Mouse (Mus musculus): ENCODE measurements around the gene Car8. TPM values are rescaled to one million over a fixed set of nuclear protein-coding genes. Genes with fewer than 3 reads are reported as not detected.
A peak's percentile ranks its signal among the peaks of the same experiment; 100 is the strongest.

The Car8 gene
- 2.4 and 2.9 TPM in 2 replicates for polyA plus RNA-seq (2016; fragmentation: Nextera tagmentation; extraction: Ambion mirVana)

DNA sequence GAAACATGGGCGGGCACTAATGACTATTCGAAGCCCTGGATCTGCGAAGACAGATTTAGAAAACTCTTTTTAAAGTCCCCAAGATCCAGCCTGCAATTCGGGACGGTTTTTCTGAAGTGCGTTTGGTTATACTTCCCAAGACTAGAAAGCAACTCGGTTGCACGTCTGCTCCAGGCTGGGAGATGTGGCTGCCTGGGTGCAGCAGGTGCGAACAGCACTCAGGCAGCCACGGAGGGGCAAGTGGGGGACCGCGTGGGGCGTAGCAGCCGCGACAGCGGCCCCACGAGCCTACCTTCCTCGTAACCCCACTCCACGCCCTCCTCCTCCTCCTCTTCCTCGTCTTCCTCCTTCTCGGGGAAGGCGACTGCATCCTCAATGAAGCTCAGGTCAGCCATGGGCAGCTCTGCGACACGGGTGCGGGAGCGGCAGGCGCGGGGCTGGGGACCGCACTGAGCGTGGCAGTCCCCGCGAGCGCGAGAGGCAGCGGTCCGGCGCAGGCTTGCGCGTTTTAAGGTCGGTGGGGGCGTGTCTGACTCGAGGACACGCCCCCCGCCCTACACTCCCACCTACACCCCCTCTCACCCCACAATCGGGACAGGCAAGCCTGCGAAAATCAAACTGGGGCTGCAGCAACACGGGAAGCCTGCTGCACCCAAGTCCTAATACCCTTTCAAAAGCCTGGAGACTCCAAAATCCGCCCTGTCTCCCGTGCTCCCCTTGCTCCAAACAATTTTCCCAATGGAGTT is at the start of gene Car8:
Car8 (minus strand) TSS at position 482 of the 746 bp plus-strand sequence.
- peak within 1 kb of the TSS; percentile 74 for H3K27ac ChIP-seq (replicated peaks)
- H3K27me3 ChIP-seq (replicated peaks; ENCODE audit: low read depth, poor library complexity, severe bottlenecking), result peaks cover 32% of the 10 kb centered on the region
- H3K4me1 ChIP-seq, result peaks cover 12% of the 10 kb centered on the region

DNA sequence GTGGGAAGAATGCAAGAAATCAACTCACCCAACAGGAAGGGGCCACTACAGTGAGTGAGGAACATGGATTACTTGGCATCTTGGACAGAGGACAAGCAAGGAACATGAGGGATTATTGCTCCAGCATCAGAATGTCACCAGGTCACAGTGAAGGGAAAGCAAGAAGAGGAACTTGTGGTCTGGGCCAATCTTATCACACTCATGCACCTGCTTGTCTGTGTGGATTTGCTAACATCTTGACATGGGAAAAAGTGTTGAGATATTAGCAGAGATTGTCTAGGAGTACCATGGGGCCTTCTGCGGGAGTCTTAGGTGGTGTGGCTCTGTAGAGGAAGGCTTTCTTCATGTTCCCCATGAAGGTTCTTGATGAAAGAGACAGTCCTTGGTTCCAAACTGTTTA is 46.1 kb upstream of the Car8 start:
- Histone ChIP-seq H3K36me3 (replicated peaks) (no peaks in the 10 kb centered on the region), H3K4me3 (no peak overlapping the region), H3K9me3 (no peaks in the 10 kb centered on the region), H3K27me3 (replicated peaks; ENCODE audit: low read depth, poor library complexity, severe bottlenecking) (no peaks in the 10 kb centered on the region), H3K4me1 (no peaks in the 10 kb centered on the region), H3K27ac (replicated peaks) (no peak overlapping the region)
- no peak for DNase-seq (ENCODE audit: low spot score)
- 89% methylated on average over 1 of the region's 1 CpGs for WGBS

More for the DNA sequence above, at the start of gene Car8:
- H3K9me3 ChIP-seq, result no peaks in the 10 kb centered on the region
- H3K36me3 ChIP-seq (replicated peaks), result no peaks in the 10 kb centered on the region
- DNase-seq (ENCODE audit: low spot score), result peak; percentile 73
- under 1% methylated on average over 49 of the region's 49 CpGs for WGBS
- peak within 1 kb of the TSS; percentile 84 for H3K4me3 ChIP-seq

DNA sequence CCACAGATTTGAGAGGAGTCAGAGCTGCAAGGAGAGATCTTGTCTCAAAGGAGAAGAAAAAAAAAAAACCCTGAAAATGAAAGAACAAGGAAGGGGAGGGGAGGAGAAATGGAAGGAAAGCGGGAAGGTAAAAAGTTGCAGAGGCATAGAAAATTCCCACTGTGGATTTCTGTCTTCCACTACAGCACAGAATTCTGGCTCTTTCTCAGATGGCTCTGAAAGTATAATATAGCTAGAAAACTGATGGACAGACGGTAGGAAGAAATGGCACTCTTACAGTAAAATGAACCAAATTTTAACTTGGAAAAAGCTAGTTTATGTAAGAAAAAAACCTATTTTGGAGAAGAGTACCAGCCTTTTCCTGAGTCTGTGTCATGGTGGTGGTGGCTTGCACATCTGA is 39.3 kb upstream of the Car8 start:
- no peak for DNase-seq (ENCODE audit: low spot score)
- Histone ChIP-seq H3K36me3 (replicated peaks) (no peaks in the 10 kb centered on the region), H3K27me3 (replicated peaks; ENCODE audit: low read depth, poor library complexity, severe bottlenecking) (no peaks in the 10 kb centered on the region), H3K9me3 (no peaks in the 10 kb centered on the region), H3K4me3 (no peak overlapping the region), H3K4me1 (no peaks in the 10 kb centered on the region), H3K27ac (replicated peaks) (no peak overlapping the region)
- 93% methylated on average over 2 of the region's 2 CpGs for WGBS

DNA sequence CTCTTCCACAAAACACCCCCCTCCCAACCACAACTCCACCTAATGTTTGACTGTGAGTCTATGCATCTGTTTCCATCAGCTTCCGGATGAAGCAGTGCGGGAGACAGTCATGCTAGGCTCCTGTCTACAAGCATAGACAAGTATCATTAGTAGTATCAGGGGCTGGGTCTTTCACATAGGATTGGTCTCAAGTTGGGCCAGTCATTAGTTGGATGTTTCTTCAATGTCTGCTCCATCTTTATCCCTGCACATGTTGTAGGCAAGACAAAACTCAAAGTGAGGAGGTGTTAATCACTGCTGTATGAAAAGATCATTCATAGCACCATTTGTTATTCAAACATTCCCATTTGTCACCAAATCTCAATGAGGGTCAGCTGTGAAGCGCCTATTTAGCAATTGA is 11.0 kb upstream of the Car8 start:
- no peak overlapping the region for H3K4me3 ChIP-seq
- no peaks in the 10 kb centered on the region for H3K9me3 ChIP-seq
- WGBS, result 89% methylated on average over 3 of the region's 3 CpGs
- DNase-seq (ENCODE audit: low spot score), result no peak
- H3K36me3 ChIP-seq (replicated peaks), result no peaks in the 10 kb centered on the region
- H3K27ac ChIP-seq (replicated peaks), result no peak overlapping the region
- H3K4me1 ChIP-seq, result no peaks in the 10 kb centered on the region
- no peaks in the 10 kb centered on the region for H3K27me3 ChIP-seq (replicated peaks; ENCODE audit: low read depth, poor library complexity, severe bottlenecking)

DNA sequence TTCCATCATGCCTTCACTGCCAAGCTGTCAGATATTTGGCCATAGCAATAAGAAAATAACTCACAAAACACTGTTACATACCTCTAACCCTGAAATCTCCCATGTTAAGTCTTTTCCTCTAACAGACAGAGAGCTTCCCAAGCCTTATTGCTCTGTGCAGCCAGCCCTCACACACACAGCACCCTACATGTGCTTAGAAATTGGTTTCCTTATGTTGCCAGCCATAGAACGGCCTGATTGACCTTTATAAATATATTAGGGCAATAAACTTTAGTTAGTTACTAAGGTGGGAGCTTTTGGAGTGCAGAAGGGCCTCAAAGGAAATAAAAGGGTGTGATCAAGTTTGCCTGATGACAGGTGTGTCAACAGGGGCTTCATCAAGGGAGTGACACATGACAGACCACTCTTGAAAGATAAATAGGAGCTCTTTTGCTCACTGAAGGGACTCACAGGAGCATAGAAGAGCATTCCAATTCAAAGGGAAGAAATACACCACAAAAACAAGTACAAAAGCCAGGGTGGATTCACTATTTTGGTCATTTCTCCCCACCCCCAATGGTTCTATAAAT is 6.7 kb upstream of the Car8 start:
- H3K9me3 ChIP-seq, result no peaks in the 10 kb centered on the region
- H3K36me3 ChIP-seq (replicated peaks), result no peaks in the 10 kb centered on the region
- 85% methylated on average over 1 of the region's 1 CpGs for WGBS
- no peaks in the 10 kb centered on the region for H3K4me1 ChIP-seq
- H3K27me3 ChIP-seq (replicated peaks; ENCODE audit: low read depth, poor library complexity, severe bottlenecking), result no peaks in the 10 kb centered on the region
- H3K4me3 ChIP-seq, result no peak overlapping the region
- no peak for DNase-seq (ENCODE audit: low spot score)
- no peak overlapping the region for H3K27ac ChIP-seq (replicated peaks)

DNA sequence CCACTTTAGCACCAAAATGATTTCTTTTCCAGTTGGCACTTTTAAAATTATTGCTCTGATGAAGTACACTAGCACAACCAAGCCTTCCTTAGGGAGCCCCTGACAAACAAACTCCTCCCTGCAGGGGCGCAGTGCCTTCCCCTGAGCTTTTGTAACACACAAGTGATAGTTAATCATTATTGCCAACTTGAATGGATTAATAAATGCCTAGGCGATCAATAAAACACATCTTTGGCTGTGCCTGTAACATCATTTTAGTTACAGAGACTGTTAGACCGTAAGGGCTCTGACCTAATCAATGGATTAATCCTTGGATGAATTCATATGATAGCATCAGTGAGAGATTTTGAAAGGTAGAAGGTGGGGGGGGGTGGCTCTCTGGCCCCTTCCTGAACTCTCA is 6.2 kb upstream of the Car8 start:
- H3K9me3 ChIP-seq, result no peaks in the 10 kb centered on the region
- WGBS, result 93% methylated on average over 3 of the region's 3 CpGs
- no peaks in the 10 kb centered on the region for H3K27me3 ChIP-seq (replicated peaks; ENCODE audit: low read depth, poor library complexity, severe bottlenecking)
- no peak overlapping the region for H3K4me3 ChIP-seq
- no peaks in the 10 kb centered on the region for H3K4me1 ChIP-seq
- no peak overlapping the region for H3K27ac ChIP-seq (replicated peaks)
- H3K36me3 ChIP-seq (replicated peaks), result no peaks in the 10 kb centered on the region
- no peak for DNase-seq (ENCODE audit: low spot score)

DNA sequence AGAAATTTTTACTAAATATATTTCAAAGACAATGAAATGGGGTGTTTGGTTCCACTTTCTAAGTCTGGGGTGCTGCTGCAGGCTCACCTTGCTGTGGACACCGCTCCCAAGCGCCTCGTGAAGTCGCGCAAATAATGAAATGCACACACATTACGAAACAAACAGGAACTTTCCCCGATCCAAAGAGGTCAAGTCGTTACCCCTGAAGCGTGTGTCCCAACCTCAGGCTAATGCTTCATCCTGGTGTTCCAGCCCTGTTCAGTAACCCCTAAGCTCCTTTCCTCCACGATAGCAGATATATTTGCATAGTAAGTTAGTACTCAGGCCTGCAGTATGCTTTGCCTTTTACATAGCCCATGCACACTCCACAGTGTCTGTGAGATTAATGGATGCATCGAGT is 858 bp upstream of the Car8 start:
- no peak overlapping the region for H3K4me3 ChIP-seq
- no peaks in the 10 kb centered on the region for H3K36me3 ChIP-seq (replicated peaks)
- 67% methylated on average over 11 of the region's 11 CpGs for WGBS
- peaks cover 12% of the 10 kb centered on the region for H3K4me1 ChIP-seq
- no peaks in the 10 kb centered on the region for H3K9me3 ChIP-seq
- H3K27me3 ChIP-seq (replicated peaks; ENCODE audit: low read depth, poor library complexity, severe bottlenecking), result peaks cover 32% of the 10 kb centered on the region
- DNase-seq (ENCODE audit: low spot score), result no peak
- no peak overlapping the region for H3K27ac ChIP-seq (replicated peaks)

DNA sequence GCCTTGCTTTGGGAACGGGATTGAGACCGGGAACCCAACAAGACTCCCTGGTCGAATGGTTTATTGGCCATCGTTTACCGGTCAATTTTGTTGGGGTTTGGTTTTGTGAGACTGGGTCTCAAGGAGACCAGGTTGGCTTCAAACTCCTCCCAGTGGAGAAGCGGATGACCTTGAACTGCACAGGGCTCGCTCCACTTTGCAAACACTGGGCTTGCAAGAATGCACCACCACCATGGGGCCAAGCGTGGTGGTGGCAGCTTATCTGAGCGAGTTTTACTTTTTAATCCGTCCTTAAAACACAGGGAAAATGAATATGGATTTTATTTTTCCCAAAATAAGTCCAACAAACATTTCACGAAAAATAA is 447 bp upstream of the Car8 start:
- WGBS, result 19% methylated on average over 11 of the region's 11 CpGs
- Histone ChIP-seq H3K4me3 (peak overlapping the region; percentile 84), H3K27me3 (replicated peaks; ENCODE audit: low read depth, poor library complexity, severe bottlenecking) (peaks cover 32% of the 10 kb centered on the region), H3K36me3 (replicated peaks) (no peaks in the 10 kb centered on the region), H3K4me1 (peaks cover 12% of the 10 kb centered on the region), H3K27ac (replicated peaks) (no peak overlapping the region), H3K9me3 (no peaks in the 10 kb centered on the region)
- DNase-seq (ENCODE audit: low spot score), result no peak

DNA sequence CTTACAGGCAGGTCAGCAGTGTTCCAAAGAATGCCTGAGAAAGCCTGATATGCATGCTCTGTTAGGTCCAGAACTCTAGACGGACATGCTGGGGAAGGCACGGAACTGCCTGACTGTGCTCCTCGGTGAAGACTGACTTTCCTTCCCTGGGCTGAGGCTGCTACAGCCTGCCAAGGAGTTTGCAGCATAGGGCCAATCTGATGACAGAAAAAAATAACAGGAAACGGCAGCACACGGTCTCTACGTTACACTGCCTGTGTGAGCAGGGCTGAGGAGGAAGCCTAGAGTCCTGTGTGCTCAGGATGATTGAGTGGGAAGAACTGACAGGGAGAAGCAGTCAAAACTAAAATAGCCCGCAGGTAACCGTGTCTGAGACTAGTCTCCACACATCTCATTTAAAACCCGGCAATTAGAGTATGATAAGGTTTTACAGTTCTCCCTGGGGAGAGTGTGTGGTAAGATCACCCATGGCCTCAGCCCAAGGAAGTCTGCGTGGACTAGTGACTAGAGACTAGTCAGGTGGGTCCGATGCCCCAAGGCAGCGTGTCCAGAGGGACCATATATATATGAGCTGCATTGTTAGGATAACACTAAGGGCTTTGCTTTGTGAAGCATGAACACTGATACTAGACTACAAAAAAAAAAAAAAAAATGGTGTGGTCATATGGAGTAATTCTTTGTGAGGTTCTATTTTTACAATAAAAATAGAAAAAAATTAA is 6.3 kb downstream of the Car8 start:
- 70% methylated on average over 12 of the region's 12 CpGs for WGBS
- H3K36me3 ChIP-seq (replicated peaks), result no peaks in the 10 kb centered on the region
- no peak for DNase-seq (ENCODE audit: low spot score)
- H3K4me3 ChIP-seq, result no peak overlapping the region
- H3K27ac ChIP-seq (replicated peaks), result no peak overlapping the region
- H3K4me1 ChIP-seq, result peaks cover 6% of the 10 kb centered on the region
- H3K9me3 ChIP-seq, result no peaks in the 10 kb centered on the region
- H3K27me3 ChIP-seq (replicated peaks; ENCODE audit: low read depth, poor library complexity, severe bottlenecking), result peaks cover 9% of the 10 kb centered on the region

DNA sequence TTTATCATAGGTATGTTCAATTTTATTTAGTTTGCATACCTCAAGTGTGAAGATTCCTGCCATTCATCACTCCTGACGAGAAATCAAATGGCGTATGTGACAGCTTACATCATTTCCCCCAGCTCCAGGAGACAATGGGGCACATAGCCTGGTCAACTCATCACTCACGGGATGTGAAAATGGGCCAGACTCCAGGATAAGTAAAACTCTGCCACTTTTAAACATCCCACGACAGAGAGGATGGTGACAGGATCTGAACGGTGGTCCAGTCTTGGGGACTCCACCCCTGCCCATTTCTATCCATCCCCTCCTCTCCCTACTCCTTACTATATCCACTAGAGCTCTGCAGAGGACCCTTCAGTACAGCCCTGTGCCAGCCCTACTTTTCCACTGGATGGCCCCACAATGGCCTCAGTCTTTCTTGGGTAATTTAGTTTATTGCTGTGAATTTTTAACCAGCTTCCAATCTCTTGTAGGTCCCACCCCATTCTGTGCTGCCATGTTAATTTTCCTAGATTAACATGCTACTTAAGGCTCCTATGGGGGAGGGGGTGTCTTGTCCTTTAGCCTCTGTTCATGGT is 7.5 kb downstream of the Car8 start:
- Histone ChIP-seq H3K27ac (replicated peaks) (no peak overlapping the region), H3K36me3 (replicated peaks) (no peaks in the 10 kb centered on the region), H3K27me3 (replicated peaks; ENCODE audit: low read depth, poor library complexity, severe bottlenecking) (0 out of 2 replicates have a peak, but pooled peaks cover 1% of the 10 kb centered on the region), H3K4me3 (no peak overlapping the region), H3K4me1 (peaks cover 6% of the 10 kb centered on the region), H3K9me3 (no peaks in the 10 kb centered on the region)
- DNase-seq (ENCODE audit: low spot score), result no peak
- 85% methylated on average over 5 of the region's 5 CpGs for WGBS

DNA sequence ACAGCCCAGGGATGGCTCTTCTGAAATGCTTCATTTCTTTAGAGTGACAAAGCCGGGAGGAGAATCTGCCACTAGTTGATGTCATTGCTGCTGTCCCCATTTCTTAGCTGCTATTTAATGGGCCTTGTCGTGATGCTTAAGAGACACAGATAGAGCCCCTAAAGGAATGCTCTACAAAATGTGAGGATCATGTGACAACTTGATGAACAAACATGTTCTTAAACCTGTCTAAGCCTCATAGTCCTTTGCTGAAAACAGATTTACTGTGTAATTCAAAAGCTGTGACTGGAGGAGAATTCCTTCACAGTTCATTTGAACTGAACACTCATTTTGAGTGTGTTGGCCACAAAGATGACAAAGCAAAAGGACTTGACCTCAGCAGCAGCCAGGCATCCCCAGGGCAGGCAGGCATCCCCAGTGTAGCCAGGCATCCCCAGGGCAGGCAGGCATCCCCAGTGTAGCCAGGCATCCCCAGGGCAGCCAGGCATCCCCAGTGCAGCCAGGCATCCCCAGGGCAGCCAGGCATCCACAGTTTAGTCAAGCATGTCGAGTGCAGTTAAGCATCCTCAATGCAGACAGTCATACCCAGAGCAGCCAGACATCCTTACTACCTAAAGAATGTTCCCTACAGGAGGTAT is 9.1 kb downstream of the Car8 start:
- Histone ChIP-seq H3K27ac (replicated peaks) (no peak overlapping the region), H3K9me3 (no peaks in the 10 kb centered on the region), H3K36me3 (replicated peaks) (no peaks in the 10 kb centered on the region), H3K4me3 (no peak overlapping the region), H3K4me1 (peaks cover 6% of the 10 kb centered on the region), H3K27me3 (replicated peaks; ENCODE audit: low read depth, poor library complexity, severe bottlenecking) (no peaks in the 10 kb centered on the region)
- 65% methylated on average over 3 of the region's 3 CpGs for WGBS
- no peak for DNase-seq (ENCODE audit: low spot score)

DNA sequence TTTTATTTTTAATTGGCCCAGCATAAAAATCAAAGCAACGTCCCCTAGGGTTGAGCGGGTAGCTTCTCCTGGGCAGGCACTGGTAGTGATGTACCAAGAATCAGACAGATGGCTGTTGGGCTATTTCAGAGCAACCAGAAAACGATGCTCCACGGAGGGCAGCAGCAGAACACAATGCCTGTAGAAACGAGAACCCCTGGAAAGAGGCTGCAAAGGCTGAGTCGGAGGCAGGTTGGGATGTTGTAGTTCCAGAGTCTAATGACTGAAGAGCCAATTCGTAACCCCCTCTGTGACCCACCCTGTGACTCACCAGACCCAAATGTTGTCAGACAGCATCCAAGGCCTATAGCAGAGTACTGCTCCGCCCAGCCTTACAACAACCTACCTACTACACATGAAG is 19.9 kb downstream of the Car8 start:
- Histone ChIP-seq H3K9me3 (no peaks in the 10 kb centered on the region), H3K27me3 (replicated peaks; ENCODE audit: low read depth, poor library complexity, severe bottlenecking) (no peaks in the 10 kb centered on the region), H3K4me1 (peaks cover 13% of the 10 kb centered on the region), H3K36me3 (replicated peaks) (no peaks in the 10 kb centered on the region), H3K27ac (replicated peaks) (no peak overlapping the region), H3K4me3 (no peak overlapping the region)
- WGBS, result 89% methylated on average over 8 of the region's 8 CpGs
- DNase-seq (ENCODE audit: low spot score), result no peak

Measured in embryonic facial prominence, embryonic 10.5 days (tissue).